Mouse (Mus musculus): Measurements from ENCODE around the gene Pcdh18.

The Pcdh18 gene

GRCm38 (mm10) chr3:49756870-49757625, at the start of gene Pcdh18:
Gene Pcdh18 (minus strand): TSS chr3:49757325.
- DNase-seq = peak; percentile 72 to 84

DNA sequence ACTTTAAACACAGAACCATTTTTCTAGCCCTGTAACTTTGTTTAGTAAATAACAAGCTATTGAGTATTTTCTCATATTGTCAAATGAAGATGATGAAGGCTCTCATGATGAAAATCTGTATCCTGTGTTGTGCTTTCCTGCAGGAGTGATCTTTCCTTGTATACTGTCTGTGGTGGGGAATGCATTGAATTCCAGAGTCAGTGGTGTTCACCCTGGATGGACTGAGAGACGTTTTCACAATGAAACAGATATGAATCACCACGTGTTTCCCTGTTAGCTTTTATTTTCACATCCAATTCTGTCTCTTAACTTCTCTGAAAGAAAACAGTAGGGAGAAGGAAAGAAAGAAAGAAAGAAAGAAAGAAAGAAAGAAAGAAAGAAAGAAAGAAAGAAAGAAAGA, 49.7 kb upstream of the Pcdh18 start:
- no peak for DNase-seq

GRCm38 (mm10) chr3:49805511-49805910, 48.4 kb upstream of the Pcdh18 start:
- no peak for DNase-seq

- no peak for DNase-seq
Observed at GRCm38 (mm10) chr3:49788296-49788695, 31.2 kb upstream of the Pcdh18 start.

- no peak for DNase-seq
Observed at GRCm38 (mm10) chr3:49787719-49788118, 30.6 kb upstream of the Pcdh18 start.

GRCm38 (mm10) chr3:49768992-49769738, 12.0 kb upstream of the Pcdh18 start:
- peak; percentile 75 to 84 for DNase-seq

DNA sequence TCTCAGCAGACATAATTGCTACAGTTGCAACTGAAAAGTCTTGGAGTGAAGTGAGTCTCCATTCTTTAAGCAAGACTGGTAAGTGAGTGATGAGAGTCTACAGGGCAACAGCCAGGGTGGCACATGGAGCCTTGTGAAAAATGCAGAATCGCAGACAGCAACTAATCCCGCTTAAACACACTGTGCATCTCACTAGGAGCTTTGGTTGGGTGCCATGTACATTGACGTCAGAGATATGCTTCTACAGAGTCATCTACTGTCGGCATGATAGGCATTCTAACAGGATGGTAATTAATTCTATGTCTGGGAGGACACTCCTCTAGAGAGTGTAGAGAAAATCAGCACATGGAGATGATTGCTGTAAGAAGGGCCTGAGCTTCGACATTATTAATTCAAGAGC, 5.6 kb upstream of the Pcdh18 start:
- DNase-seq = peak; percentile 57 to 66

DNA sequence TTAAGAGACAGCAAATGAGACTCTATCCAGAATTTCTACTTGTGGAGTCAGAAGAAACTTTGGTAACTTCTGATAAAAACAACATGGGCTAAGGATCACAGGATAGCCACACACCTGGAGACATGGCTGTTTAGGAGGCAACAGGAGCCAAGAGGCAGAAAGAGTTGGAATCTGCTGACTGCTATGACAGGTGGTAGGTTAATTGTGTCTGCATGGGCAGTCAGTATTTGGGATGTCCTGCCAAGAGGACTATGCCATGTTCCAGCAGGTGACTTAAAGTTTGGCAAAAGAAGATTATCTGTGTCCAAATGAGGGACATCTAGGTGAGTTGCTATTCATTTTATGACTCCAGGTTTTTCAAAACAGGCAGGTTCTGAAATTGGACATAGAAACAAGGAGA, 4.8 kb upstream of the Pcdh18 start:
- peak; percentile 73 to 77 for DNase-seq

GRCm38 (mm10) chr3:49757626-49758019, 498 bp upstream of the Pcdh18 start:
- peak in 1 of 2 experiments; percentile 26 for DNase-seq

- DNase-seq = peak; percentile 49 to 52
Observed at GRCm38 (mm10) chr3:49755986-49756845, 909 bp downstream of the Pcdh18 start.

DNA sequence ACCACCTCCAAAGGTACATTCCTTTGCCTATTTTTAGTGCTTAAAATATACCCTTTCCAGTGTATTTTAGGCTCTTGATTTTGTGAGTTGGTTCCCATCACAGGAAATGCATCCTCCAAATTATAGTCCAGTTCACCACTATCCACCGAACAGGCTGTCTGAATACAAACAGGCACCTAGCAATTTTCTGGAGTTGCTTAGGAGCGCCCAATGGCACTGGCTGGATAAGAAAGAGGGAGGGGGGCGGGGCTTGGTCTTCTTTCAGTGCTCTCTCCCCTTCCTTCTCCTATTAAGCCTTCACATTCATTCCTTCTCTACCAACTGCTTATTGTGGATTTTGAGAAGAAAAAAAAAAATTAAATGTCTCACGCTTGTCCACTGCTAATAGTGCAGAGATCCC, 4.4 kb downstream of the Pcdh18 start:
- DNase-seq = peak in 1 of 2 experiments; percentile 14

DNA sequence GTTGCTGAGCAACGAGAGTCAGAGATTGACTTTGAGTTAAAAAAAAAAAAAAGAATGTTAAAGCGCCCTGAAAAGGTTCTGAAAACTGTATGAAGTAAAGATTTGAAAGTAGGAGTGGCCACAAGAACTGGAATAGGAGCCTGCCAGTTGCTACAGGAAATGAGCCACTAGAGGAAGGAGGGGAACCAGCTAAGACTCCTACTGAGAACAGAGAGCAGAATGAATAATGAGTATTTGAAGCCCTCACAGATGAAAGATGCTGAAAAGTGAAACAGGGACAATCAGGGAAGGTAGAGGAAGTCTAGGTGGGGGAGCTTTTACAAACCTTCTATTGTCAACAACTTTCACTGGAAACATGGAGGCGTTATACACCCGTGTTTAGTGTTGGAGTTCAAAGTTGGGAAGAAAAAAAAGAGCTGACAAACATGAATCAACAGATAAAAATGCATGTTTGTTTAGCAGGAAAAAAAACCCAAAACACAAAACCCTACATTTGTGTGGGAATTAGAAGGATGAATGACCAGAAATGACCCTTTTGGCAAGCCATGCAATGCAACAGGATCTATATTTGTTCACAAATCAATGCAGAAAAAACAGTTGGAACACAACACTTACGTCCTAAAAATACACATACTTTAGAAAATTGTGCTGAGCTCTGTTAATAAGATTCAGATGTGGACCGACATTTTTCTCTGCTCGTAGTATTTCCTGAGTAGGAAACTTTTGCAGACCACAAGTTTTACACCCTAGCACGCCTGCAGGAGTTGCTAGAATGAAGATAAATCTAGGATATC, 7.4 kb downstream of the Pcdh18 start:
- no peak for DNase-seq

GRCm38 (mm10) chr3:49748054-49748453, 9.1 kb downstream of the Pcdh18 start:
- DNase-seq = no peak

- DNase-seq = no peak
Observed at GRCm38 (mm10) chr3:49739061-49739460, 18.1 kb downstream of the Pcdh18 start.

- DNase-seq = no peak
Observed at GRCm38 (mm10) chr3:49738531-49738930, 18.6 kb downstream of the Pcdh18 start.

DNA sequence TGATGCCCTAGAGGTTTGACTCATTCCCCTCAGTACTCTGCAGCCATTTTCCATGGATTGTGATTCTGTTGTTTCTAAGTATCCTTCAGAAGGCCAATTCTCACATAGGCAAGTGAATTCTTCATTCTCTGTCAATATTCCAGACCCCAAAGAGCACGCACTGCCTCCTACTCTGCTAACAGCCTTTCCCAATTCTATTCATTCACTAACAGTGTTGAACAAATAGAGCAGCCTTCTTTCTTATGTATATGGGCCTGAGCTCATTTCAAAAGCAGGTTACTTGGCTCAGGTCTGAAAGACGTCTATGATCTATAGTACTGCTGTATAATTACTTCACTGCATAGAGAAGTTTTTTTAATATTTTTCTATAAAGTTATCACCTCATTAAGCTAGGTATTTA, 50.6 kb downstream of the Pcdh18 start:
- DNase-seq = no peak

DNA sequence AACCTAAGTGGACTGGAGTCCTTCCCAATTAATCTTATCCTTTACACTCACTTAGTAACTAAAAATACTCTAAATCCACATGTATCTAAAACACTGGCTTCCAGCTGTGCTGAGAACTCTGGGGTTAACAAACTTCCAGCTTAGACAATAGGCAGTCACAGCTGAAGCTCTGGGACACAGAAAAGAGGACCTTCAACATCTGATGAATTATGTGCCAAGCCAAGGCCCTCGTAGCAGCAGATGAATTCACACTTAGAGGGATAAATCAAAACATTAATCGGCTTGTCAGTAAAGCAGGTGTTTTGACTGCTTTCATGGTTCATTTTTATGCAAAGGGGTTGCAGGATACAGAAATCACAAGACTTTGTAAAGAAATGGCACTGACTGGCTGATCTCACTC, 57.2 kb downstream of the Pcdh18 start:
- no peak for DNase-seq
